Mouse (Mus musculus) ES-E14 (cell line): ENCODE results near the gene Ctsh. TPM values are rescaled to one million over a fixed set of nuclear protein-coding genes. Genes with fewer than 3 reads are reported as not detected.

Experiments
- DNase-seq: peaks from one replicate; pipeline ENCODE4 v3.0.0-alpha.2; 2013; ENCODE audit warnings: low read depth, low spot score
- H3K27ac ChIP-seq: 2 replicates; pipeline ENCODE4 v1.5.1; 2012; ENCODE audit warnings: low read depth, mild to moderate bottlenecking, low read length, moderate library complexity, mixed read lengths; ENCODE audit not compliant: poor library complexity, insufficient read depth, severe bottlenecking
- H3K36me3 ChIP-seq: 2 replicates; pipeline ENCODE4 v1.6.1; 2012; ENCODE audit warnings: mild to moderate bottlenecking, low read length, moderate library complexity, mixed read lengths; ENCODE audit not compliant: control insufficient read depth, poor library complexity, insufficient read depth, severe bottlenecking
- H3K4me1 ChIP-seq, 2 experiments: fragments of 150-350 bp in 1 of 2; sonication (generic) in 1 of 2; 2 replicates each; pipeline ENCODE4 v1.6.1; 2012; ENCODE audit warnings: low read length in 2 of 2, mild to moderate bottlenecking in 1 of 2, mixed read lengths in 1 of 2; ENCODE audit not compliant: control insufficient read depth in 2 of 2, insufficient read depth in 2 of 2, poor library complexity in 1 of 2
- H3K4me3 ChIP-seq, 2 experiments: fragments of 150-350 bp in 1 of 2; sonication (generic) in 1 of 2; 2 replicates each; pipeline ENCODE4 v1.5.1; 2012; ENCODE audit warnings: low read length in 2 of 2, low read depth in 1 of 2, mild to moderate bottlenecking in 1 of 2, mixed read lengths in 1 of 2; ENCODE audit not compliant: insufficient read depth in 1 of 2, poor library complexity in 1 of 2, severe bottlenecking in 1 of 2
- H3K9ac ChIP-seq: 2 replicates; pipeline ENCODE4 v1.6.1; 2012; ENCODE audit warnings: low read depth, mild to moderate bottlenecking, low read length, mixed read lengths; ENCODE audit not compliant: poor library complexity, insufficient read depth, severe bottlenecking
- H3K9me3 ChIP-seq: fragments of 150-350 bp; sonication (generic); 2 replicates; pipeline ENCODE4 v1.6.1; 2012; ENCODE audit warnings: low read depth, mild to moderate bottlenecking, low read length; ENCODE audit not compliant: control insufficient read depth, insufficient read depth
- CHD2 ChIP-seq: IDR thresholded peaks from 2 replicates; pipeline ENCODE4 v1.6.1; 2014; ENCODE audit warnings: mild to moderate bottlenecking, low read depth, low read length, inconsistent platforms
- HCFC1 ChIP-seq: IDR thresholded peaks from 2 replicates; pipeline ENCODE4 v1.6.1; 2012; ENCODE audit warnings: low read length, inconsistent platforms, borderline replicate concordance; ENCODE audit not compliant: insufficient read depth
- MAFK ChIP-seq: IDR thresholded peaks from 2 replicates; pipeline ENCODE4 v1.6.1; 2014; ENCODE audit warnings: mild to moderate bottlenecking, low read depth, low read length, inconsistent platforms; ENCODE audit not compliant: insufficient read depth
- ZC3H11A ChIP-seq: IDR thresholded peaks from 2 replicates; pipeline ENCODE4 v1.6.1; 2012; ENCODE audit warnings: low read depth, mild to moderate bottlenecking, inconsistent platforms, low read length, borderline replicate concordance
- ZNF384 ChIP-seq: IDR thresholded peaks from 2 replicates; pipeline ENCODE4 v1.6.1; 2012; ENCODE audit warnings: low read depth, low read length, inconsistent platforms
- in situ Hi-C, 2 experiments: fragments of 600-800 bp; cut with MboI; formaldehyde crosslinking; loops; one replicate each; pipeline ENCODE4 v1.15.1; 2025; ENCODE audit warnings: low sequenced_read_pairs in 2 of 2, inconsistent platforms in 1 of 2; ENCODE audit not compliant: unreplicated experiment in 2 of 2
- total RNA-seq: library from RNA; depleted of rRNA; stranded (reverse); fragments of 300-350 nt; gene quantifications from 2 replicates; pipeline ENCODE4 v1.2.3, GENCODE M21; 2012

Ctsh gene
- total RNA-seq, 1 experiment = 5.4 TPM

DNA sequence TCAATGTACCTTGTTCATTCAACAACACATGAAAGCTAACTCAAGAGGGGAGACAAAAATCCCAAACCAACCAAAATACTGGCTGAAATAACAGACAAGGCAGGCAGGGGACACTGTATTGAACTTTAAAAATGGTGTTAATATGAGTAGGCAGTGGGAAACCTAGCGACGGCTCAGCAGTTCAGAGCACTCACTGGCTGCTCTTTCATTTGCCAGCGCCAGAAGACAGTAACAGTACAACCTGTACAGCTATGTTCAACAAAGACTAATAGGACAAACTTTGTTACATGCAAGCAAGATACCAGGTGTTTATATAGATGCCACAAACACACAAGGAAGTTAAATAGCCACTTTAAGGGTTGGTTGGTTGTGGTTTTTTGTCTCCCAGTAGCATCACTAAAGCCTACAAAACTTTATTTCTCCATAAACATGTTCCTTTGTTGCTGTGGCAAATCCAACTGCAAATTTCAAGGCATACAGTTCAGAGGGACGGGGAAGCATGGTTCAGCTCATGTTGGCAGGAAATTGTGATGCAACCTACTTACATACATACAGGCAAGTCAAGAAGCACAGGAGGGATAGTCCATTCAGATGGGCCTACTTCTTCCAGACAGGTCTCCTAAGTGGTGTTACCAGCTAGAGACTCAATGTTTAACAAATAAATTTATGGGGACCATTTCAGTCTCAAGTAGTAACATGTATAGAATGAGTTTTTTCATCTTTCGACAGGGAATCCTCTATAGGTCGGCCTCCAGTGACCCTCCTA is 35.6 kb downstream of the Ctsh start:
- Histone ChIP-seq H3K4me1 (no peaks in the 10 kb centered on the region), H3K9ac (no peak overlapping the region), H3K4me3 (no peak overlapping the region), H3K9me3 (no peaks in the 10 kb centered on the region), H3K27ac (no peak overlapping the region), H3K36me3 (peaks cover 14% of the 10 kb centered on the region)
- TF ChIP-seq ZC3H11A = no peak
- TF ChIP-seq ZNF384 = no peak
- no peak for TF ChIP-seq HCFC1
- TF ChIP-seq MAFK = no peak
- no peak for TF ChIP-seq CHD2
- in situ Hi-C loops = loop anchor here in 1 of 2 experiments (25.0 kb wide), 1 partner anchor 1627 kb away; the partner anchor contains the start of gene Gm20537
- no peak for DNase-seq

DNA sequence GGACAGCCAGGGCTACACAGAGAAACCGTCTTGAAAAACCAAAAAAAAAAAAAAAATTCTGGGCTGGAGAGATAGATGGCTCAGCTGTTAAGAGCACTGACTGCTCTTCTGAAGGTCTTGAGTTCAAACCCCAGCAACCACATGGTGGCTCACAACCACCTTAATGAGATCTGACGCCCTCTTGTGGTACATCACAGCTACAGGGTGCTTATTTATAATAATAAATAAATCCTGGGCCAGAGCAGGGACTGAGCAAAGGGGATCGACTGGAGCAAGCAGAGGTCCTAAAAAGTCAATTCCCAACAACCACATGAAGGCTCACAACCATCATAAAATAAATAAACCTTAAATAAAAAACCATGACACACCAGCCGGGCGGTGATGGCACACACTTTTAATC is 45.0 kb downstream of the Ctsh start:
- no peaks in the 10 kb centered on the region for H3K4me1 ChIP-seq

DNA sequence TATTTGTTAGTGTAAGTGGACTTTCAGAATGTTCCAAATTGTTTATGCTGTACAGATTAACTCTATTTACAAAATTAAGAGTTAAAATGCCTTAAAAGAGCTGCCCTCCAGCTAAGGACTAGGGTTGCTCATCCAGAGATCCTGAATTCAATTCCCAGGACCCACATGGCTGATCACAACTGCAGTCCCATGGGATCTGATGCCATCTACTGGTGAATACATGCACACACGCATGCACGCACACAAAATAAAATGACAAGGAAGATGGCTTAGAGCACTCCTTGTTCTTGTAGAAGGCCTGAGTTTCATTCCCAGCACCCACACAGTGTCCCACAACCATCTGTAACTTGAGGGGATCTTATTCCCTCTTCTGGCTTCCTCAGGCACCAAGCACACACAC is 46.8 kb downstream of the Ctsh start:
- DNase-seq = peak; percentile 56
- no peaks in the 10 kb centered on the region for H3K4me1 ChIP-seq
- H3K27ac ChIP-seq = no peak overlapping the region
- no peak overlapping the region for H3K9ac ChIP-seq
- no peak for TF ChIP-seq HCFC1
- no peak for TF ChIP-seq MAFK
- no peak for TF ChIP-seq ZNF384
- no peak for TF ChIP-seq CHD2
- TF ChIP-seq ZC3H11A = no peak
- no peaks in the 10 kb centered on the region for H3K9me3 ChIP-seq
- no peak overlapping the region for H3K4me3 ChIP-seq
- peaks cover 35% of the 10 kb centered on the region for H3K36me3 ChIP-seq
- in situ Hi-C loops = no loop called here

More for the DNA sequence above, 45.0 kb downstream of the Ctsh start:
- in situ Hi-C loops = loop anchor here in 1 of 2 experiments (25.0 kb wide), 1 partner anchor 1637 kb away; the partner anchor contains the start of gene Gm20537
- Histone ChIP-seq H3K4me3 (no peak overlapping the region), H3K27ac (no peak overlapping the region), H3K36me3 (peaks cover 44% of the 10 kb centered on the region), H3K9me3 (no peaks in the 10 kb centered on the region), H3K9ac (no peak overlapping the region)
- DNase-seq = no peak
- TF ChIP-seq HCFC1 (no peak), ZC3H11A (no peak), CHD2 (no peak), MAFK (no peak), ZNF384 (no peak)

DNA sequence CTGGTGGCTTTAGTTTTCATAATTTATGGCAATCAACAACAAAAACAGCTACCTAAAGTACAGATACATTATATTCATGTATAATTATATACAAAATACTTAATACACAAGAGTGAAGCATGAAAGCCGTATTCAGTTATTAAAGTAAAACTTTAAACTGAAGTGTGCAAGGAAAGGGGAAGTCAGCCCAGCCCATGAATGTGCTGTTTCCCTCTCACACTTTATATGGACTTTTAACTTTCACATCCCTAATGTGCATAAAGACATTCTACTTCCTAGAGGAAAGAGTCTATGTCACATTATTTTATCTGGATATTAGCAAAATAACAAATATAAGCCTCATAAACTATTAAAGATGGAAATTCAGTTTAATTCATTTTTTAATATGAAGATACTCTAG is 51.5 kb downstream of the Ctsh start:
- Histone ChIP-seq H3K4me3 (no peak overlapping the region), H3K9ac (no peak overlapping the region), H3K4me1 (no peaks in the 10 kb centered on the region; a peak in 1 of 4 replicates), H3K36me3 (peaks cover 15% of the 10 kb centered on the region), H3K9me3 (no peaks in the 10 kb centered on the region), H3K27ac (no peak overlapping the region)
- in situ Hi-C loops = no loop called here
- no peak for DNase-seq
- TF ChIP-seq ZNF384 = no peak
- no peak for TF ChIP-seq ZC3H11A
- no peak for TF ChIP-seq CHD2
- no peak for TF ChIP-seq MAFK
- no peak for TF ChIP-seq HCFC1

DNA sequence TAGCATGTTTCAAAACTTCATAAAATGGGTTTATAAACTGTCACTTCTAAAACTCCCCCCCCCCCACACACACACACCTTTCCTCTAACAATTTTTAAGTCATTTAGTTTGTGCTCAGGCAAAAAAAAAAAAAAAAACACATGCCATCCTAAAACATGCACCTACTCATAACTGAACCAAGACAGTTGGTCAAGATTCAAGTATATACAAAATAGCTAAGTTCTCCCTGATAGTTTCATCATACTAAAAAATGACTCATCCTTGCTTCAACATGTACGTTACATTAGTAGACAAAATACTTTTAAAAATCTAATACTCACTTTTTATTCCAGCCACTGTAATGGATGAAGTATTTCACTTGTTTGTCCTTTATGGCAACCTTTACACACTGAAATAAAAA is 53.0 kb downstream of the Ctsh start:
- peaks cover 6% of the 10 kb centered on the region for H3K36me3 ChIP-seq

More for the DNA sequence above, 53.0 kb downstream of the Ctsh start:
- Histone ChIP-seq H3K9ac (no peak overlapping the region), H3K27ac (no peak overlapping the region), H3K9me3 (no peaks in the 10 kb centered on the region), H3K4me1 (peaks cover 0 to 6% of the 10 kb centered on the region in 2 experiments; a peak in 1 of 4 replicates), H3K4me3 (no peak overlapping the region)
- TF ChIP-seq MAFK (no peak), CHD2 (no peak)
- DNase-seq = no peak
- in situ Hi-C loops = no loop called here
